Mouse (Mus musculus) G1E-ER4 (cell line): Measurements from ENCODE around the gene Sycp1. TPM values are rescaled to one million over a fixed set of nuclear protein-coding genes. Genes with fewer than 3 reads are reported as not detected.

ENCODE experiments used
- GATA1 ChIP-seq: IDR thresholded peaks from one replicate; pipeline ENCODE4 v1.8.0; 2012; ENCODE audit warnings: low read length, inconsistent platforms
- polyA plus RNA-seq: library from polyadenylated mRNA; stranded (reverse); fragments of >175 nt; gene quantifications from 2 replicates; pipeline ENCODE4 v1.2.3, GENCODE M21; 2012

The Sycp1 gene
- polyA plus RNA-seq, 1 experiment, result not detected

- no peak for TF ChIP-seq GATA1
These were observed 93.5 kb downstream of the Sycp1 start for GRCm38 (mm10) chr3:102842386-102842785.

GRCm38 (mm10) chr3:102803937-102804336 is 132.0 kb downstream of the Sycp1 start:
- TF ChIP-seq GATA1, result no peak

DNA sequence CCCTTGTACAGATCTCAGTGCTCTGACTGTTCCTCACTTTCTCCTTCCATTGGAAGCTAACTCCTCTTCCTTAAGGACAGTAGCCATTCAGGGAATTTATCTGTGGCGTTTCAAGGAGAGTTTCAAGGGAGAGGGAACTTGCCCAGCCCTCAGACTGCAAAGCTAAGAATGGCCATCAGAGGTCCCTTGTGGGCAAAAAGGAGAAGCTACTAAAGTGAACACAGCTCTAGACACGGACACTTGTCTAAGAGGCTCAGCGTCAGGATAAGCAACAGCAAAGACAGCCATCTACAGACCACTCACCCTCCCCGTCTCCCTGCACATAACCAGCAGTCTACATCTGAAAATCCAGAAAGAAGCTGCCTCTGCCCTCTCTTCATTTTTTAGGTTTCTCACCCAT is 148.5 kb downstream of the Sycp1 start:
- TF ChIP-seq GATA1, result no peak

GRCm38 (mm10) chr3:102782618-102783017 is 153.3 kb downstream of the Sycp1 start, which contains the start of gene Tshb:
Gene Tshb (minus strand): TSS chr3:102782718.
- TF ChIP-seq GATA1, result no peak

DNA sequence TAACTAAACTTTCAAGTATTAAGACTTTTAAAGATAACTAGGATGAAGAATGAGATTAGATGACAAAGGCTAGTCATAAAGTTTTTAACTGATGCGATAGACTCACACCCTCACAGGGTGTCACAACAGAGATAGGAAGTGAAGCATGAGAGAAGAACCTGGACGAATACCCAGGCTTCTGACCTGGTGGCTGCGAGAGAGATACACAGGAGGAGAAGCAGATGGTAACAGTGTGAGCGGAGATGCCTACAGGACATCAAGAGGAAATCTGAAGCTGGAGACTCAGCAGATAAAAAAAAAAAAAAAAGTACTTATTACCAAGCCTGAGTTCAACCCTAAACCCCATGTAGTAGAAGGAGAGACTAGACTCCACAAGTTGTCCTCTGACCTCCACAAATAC is 162.9 kb downstream of the Sycp1 start:
- no peak for TF ChIP-seq GATA1

Other genes with a start within 250 kb of the Sycp1 start
- gene Tspan2, start 201.6 kb downstream of the Sycp1 start, polyA plus RNA-seq, result not detected in 2 replicates
- not detected in 2 replicates for gene Tshb, start 153.4 kb downstream of the Sycp1 start, polyA plus RNA-seq
- not detected in 2 replicates for gene Nr1h5, start 28.0 kb upstream of the Sycp1 start, polyA plus RNA-seq
- gene Sike1, start 59.6 kb upstream of the Sycp1 start, polyA plus RNA-seq, result 3.6 and 4.3 TPM in 2 replicates
- gene Csde1, start 84.3 kb upstream of the Sycp1 start, polyA plus RNA-seq, result 4.5 and 7.9 TPM in 2 replicates
- gene Nras, start 122.2 kb upstream of the Sycp1 start, polyA plus RNA-seq, result 3.0 and 3.7 TPM in 2 replicates
- gene Ampd1, start 137.9 kb upstream of the Sycp1 start, polyA plus RNA-seq, result not detected in 2 replicates
- gene Dennd2c, start 166.5 kb upstream of the Sycp1 start, polyA plus RNA-seq, result 0.71 and 1.0 TPM in 2 replicates
- gene Bcas2, start 235.6 kb upstream of the Sycp1 start, polyA plus RNA-seq, result 135 and 210 TPM in 2 replicates